Mouse (Mus musculus) right cerebral cortex, adult 2 months (tissue): Measurements from ENCODE around the gene Ostn.
"Not testable (repeated sequence)": the region's sequence is repeated elsewhere in the genome, so short reads cannot be mapped to it uniquely, and the experiment has no call there.

Experiments
- DNase-seq, 2 experiments: peaks; one replicate each; pipeline ENCODE4 v3.0.0; 2021 to 2022; ENCODE audit warnings: low spot score in 2 of 2

The Ostn gene

DNA sequence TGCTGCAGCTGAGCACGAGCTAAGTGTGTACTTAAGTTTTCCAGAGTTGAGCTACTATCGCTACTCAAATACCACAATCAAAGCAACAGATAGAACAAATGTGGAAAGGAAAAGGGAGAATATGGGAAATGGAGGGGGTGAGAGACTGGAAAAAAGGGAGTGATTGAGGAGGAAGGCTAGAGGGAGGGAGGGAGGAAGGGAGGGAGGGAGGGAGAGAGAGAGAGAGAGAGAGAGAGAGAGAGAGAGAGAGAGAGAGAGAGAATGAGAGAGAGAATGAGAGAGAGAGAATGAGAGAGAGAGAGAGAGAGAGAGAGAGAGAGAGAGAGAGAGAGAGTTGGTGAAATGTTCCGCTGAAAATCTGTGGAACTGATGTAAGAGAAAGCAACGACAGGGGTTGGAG is at the start of gene Ostn:
Ostn (plus strand) TSS at position 301 of the 400 bp plus-strand sequence.
- DNase-seq: not testable (repeated sequence)

DNA sequence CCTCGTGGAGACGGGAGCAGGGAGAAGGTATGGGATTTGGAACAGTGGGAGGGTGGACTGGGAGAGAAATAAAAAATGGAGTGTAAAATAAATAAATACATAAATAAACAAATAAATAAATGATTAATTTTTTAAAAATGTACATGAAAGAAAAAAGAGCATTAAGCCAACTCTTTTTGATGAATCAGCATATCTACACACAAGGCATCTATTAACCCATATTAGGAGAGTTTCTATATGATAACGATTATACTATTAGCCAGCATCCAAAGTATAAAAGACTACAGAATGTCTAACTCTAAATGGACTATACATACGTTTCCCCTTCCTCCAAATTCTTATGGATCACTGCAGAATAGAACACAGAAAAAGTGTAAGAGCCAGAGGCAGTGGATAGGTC is 38.5 kb upstream of the Ostn start:
- DNase-seq: no peak

DNA sequence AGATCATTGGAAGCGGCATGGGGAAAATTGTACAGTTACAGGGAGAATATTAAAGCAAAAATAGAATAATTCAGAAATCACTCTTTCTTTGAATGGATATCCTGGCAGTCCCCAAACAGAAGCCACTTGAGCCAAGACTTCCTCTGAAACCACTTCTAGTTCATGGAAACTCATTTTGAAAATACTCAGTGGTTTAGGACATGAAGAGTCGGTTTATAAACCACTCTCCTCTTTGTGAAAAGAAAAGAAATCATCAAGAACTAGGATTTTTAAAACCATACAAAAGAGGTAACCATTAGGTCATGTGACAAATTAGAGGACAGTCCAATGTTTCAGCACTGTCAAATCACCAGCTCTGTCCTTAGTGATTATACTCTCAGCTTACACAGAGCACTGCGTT is 19.9 kb upstream of the Ostn start:
- no peak for DNase-seq

DNA sequence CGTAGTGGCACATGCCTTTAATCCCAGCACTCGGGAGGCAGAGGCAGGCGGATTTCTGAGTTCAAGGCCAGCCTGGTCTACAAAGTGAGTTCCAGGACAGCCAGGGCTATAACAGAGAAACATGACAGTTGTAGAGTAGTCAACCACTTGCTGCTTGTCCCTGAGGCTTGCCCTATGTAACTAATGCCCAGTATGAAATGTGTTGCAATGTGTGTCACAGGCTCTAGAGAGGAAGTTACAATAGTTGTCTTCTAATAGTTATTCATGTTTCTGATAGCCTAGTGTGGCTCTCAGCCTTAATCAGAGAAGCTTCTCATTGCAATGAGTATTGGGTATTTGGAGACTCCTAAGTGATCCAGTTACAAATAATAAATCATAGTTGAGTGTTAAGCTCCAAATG is 10.8 kb upstream of the Ostn start:
- DNase-seq: no peak

DNA sequence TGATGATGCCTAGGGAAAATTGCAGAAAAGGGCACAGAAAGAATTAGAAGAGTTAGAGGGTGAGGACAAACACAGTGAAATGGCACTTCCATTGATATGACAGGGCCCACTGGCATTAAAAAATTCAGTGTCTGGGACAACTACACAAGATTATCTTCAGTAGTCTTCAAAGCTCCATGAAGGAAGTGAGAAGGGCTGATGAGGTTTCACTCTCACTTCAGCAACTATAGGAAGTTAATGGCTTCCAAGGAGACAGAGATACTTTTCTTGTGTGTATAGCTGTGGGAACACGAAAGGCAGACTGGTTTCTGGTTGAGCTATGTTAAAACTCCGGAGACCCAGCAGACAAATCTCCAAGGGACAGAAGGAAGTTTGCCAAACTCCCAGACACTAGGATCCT is 10.4 kb upstream of the Ostn start:
- no peak for DNase-seq

DNA sequence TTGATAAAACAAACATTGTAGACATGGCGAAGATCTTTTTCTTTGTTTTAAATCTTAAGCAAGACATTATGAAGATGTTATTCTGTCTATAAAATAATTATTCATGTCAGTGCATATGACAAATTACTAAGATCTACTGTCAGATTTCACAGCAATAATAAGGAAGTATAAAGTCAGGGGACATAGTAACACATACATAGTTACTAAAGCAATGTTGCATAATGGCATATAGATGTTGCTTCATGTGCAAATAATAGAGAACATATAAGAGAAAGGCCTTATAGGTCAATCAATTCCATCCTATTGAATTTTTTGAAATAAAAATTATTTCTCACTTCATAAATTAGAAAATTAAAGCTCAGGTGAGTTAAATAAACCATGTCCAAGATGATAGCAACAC is 11.8 kb downstream of the Ostn start:
- no peak for DNase-seq

DNA sequence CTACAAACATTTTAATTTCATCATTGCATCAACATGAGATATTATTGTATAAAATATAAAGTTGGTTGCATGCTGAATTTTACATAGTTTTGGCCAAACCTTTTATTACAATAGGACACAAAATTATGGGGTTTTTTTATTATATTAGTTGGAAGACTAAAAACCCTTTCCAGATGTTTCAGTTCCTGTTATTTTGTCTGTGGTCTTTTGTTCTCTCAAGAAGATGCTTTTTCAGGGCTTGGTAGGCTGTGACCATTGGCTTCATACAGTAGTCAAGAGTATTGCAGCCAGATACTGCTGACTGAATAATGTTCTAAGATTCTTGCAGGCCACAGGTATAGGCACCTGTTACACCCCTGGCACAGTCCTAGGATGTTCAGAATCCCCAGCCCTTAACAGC is 14.8 kb downstream of the Ostn start:
- DNase-seq: no peak

DNA sequence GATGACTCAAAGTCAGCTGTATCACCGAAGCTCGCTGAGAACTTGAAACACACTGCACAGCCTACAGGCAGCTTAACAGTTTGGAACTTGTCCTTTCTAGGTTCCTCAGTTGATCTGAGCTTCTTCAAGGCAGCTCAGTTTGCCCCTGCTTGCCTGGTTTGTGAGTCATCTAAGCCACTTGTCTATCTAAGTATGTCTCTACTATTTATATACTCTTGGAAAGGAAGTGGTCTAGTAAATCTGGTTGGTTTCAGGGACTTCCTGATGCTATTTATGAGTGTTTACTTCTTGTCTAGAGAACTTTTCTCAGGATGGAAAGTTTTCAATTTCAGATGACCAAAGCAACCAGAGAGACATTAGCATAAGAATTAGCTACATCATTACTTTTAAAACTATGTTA is 19.2 kb downstream of the Ostn start:
- no peak for DNase-seq

DNA sequence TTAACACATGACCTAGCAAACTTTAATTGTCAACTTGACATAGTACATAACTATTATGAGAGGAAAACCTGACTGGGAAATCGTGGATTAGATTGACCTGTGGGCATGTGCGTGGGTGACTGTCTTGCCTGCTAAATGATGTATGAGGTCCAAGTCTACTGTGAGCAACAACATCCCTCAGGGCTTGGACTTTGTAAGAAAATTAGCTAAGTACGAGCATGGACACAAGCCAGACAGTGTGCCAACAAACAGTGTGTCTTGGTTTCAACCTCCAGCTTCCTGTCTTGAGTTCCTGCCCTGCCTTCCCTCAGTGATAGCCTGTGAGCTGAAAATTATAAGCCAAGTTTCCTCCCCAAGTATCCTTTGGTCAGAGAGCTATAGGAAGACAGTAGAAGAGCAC is 40.2 kb downstream of the Ostn start:
- no peak for DNase-seq

DNA sequence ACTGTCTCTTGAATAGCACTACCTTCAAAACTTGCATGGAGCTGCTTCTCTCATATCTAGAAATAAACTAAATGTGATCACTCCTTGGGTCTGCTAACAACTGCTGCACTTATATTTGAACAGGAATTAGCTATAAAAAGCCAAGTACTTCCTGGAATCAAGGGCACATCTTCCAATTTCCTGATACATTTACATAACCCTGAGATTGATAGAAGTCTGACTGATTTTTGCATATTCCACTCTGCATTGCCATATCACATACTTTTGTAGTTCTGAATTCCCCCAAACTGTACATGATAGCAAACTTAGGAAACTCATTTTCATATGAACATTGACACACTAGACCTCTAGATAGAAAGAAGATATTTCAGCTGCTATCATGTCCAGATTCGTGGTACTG is 41.1 kb downstream of the Ostn start:
- no peak for DNase-seq

DNA sequence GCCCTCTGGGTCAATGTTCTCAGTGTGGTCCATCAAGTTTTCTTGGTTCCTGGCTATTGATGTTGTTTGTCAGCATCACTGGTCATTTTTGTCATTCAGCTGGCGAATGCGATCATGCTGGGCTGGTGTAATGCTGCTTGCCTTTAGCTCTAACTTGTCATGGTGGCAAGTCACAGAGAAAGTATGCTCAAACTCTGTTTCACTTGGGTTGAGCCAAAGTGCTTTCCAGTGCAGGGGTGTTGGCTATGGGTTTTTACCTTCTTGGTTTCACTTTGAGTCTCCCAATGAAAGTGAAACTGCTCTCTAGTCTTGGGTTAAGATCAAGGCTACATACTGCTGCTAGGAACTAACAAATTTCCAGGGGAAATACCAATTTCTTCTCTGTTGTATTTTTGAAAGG is 41.9 kb downstream of the Ostn start:
- no peak for DNase-seq

DNA sequence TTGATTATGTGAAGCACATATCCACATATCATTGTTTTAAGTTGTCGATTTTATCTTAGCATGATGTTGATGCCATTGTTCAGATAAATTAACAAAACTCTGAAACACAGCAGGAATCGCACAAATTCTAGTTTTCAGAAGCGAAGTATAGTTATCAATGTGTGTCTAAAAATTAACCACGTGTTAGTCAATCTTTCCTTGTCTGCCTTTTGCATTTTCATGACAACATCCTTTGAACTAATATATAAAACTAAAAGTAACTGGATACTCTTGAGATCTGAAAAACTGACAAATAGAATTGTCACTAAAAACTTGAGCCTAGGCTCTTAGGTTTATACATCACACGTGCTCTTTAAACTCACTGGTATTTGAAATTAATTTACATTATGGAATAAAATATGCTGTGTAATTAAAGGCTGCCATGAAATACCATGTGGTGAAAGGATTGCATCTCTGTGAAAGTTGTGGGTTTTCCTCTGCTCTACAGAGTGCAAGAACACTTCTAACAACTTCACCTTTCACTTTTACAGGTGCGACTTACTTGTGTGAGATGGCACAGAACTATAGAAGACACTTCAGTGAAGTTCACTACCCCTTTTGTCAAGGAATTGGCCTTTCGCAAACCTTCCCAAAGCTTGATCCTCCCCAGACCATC is 42.7 kb downstream of the Ostn start:
- DNase-seq: no peak

DNA sequence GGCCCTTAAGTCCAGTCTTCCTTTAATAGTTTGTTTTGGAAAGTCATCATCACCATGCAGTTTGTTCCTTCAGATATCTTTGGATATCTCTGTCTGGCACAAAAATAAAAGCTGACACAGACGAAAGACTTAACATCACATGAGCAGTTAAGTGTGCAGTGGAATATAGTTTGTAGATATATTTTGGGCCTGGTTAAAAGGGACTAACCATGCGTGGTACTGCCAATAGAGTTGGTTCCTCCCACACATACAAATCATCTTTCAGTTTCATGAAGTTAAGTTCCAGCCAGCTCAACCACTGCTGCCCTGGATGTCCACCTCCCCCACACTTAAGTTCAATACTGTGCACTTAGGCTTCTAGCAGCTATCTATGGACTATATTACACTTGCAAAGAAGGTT is 47.2 kb downstream of the Ostn start:
- peak in 1 of 2 experiments; percentile 3 for DNase-seq

DNA sequence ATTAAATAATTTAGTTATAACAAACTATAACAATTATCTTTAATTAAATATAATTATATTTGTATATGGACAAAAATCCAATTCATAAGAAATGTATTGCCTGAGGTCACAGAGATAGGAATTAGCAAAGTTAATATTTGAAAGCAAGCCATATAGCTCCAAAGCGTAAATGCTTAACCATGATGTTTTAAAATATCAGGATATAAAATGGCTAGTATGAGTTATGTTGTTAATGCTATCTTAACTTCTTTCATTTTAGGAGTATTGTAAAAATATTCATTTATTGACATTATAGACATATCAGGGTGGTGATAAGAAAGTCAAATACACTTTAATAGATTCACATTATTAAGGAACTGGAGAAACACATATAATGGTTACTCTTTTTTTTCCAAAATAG is 52.8 kb downstream of the Ostn start:
- no peak for DNase-seq

DNA sequence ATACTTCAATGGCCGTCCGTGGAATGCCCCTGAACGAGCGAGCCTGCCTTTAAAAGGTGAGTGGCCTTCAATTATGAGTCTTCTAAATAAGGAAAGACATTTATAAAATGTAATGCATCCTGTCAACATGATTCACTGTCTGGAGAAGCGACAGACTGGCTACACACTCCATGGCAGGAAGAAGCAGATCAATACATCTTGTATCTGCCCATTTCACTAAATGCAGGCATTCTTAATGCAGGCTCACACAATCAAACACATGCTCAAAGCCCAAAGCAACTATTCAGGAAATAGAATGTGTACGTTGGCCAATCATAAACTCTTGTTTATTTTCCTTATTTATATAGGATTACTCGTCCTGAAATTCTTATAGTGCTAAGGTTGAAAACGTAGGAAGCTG is 62.9 kb downstream of the Ostn start, which contains the start of gene Uts2b:
Uts2b (minus strand) TSS at position 49 of the 400 bp plus-strand sequence.
- DNase-seq: no peak

DNA sequence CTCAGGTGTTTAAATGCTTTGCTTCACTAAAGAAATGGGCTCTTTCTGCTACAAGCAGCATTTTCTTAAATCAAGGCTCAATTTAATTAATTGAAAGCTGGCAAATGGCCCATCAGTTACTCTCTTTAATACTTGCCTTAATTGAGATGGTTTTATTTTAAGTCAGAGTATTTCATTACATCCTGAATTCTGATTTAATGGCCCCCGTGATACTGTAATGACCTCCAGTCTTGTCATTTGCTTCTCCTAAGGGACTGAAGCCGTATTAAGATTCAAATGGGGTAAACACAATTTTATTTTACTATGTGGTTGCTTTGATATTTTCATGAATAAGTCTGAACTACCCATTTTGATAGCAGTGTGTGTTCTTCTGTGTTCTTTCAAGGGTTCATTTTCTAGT is 63.4 kb downstream of the Ostn start:
- DNase-seq: no peak

DNA sequence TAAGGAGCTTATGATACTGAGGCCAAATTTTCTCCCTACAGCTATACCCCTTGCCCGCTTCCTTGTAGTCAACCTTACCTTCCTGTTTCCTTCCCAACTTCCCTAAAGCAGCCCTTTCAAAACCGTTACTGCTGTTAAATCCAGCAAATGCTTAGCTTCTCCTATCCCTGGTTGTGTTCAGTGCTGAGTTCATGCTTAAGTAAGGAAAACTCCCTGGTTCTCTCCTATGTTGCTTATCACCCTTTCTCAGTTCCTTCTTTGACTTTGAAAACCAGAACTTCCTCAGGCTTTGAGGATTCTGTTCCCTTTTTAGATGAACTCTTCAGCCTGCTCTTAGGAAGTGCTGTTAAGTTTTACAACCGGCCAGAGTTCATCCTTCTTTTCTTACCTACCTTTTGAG is 66.8 kb downstream of the Ostn start:
- DNase-seq: no peak

DNA sequence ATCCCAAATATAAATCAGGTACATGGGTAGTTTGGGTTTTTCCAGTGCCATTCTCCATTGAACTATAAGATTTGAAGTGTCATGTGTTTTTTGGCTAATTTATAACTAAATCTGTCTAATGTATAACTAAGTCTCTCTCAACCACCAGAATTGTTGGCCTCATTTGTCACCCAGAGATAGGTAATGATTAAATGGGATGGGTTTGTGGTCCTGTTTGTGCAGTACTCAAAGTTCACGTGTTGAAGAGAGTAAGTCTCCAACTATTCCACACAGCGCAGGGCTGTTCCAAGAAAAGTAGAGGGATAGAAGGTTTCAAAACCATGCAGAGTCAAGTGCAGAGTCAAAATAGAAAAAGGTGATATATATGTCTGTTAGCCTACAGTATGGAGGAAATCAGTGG is 68.0 kb downstream of the Ostn start:
- no peak for DNase-seq

DNA sequence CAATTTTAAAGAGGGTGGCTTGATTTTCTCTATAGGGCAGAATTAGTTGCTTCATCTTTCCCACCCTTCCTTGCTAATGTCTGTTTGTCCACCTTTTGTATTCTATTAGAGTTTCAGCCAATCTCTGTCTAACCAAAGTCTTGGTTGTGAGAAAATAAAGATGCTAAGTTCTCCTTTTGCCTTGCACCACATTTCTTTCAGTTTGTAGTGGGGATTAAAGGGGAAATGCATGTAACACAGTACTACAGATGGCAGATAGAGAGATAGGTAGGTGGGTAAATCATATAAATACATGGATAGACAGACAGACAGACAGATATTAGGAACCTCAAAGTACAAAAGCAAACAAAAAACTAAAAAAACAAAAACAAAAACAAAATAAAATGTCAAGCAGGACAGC is 69.3 kb downstream of the Ostn start:
- DNase-seq: no peak

DNA sequence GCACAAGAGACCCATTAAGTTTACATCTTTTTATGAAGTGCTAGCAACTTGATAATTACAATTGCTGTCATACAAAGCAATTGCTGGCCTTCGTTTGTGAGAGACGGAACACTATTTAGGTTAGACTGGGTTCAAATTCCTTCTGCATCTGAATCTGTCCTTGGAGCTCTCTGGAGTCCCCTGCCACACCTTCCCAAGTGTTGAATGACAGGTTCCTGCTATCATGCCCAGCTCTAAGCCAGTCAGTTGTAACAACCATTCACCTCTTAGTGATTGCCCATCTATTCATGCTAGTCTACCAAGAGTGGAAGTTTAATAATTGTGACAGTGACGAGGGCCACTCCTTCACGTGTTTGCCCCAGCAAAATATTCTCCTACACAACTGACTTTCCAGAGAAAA is 74.9 kb downstream of the Ostn start:
- DNase-seq: no peak

DNA sequence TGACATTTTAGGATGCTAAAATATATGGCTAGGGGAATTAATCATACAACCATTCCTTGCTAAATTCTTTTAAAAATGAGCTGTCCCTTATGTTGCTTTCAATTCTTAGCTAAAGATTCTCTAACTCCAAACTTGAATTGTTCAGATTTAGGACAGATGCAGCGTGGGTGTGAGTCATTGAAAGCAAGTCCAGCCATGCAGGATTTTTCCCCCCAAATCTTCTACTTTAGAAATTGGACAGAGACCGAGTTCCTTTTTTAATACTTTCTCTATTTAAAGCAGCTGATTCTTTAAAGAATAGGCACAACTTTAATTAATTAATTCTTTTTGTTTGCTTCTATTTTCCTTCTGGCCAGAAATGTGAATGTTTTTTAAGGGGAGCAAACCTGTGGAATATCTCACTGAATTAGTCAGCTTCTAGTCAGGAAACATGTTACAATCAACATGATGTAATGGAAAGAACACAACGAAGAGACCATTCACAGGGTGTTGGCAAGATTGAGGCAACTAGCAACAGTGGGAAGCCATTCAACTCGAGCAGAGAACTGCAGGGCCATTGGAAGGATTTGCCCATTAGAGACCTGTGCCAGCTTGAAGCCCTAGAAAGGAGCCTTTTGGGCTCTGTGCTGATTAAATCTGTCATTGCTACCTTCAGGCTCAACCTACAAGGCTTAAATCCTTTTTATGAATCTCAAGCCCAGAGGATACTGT is 77.8 kb downstream of the Ostn start:
- peak; percentile 36 to 62 for DNase-seq

DNA sequence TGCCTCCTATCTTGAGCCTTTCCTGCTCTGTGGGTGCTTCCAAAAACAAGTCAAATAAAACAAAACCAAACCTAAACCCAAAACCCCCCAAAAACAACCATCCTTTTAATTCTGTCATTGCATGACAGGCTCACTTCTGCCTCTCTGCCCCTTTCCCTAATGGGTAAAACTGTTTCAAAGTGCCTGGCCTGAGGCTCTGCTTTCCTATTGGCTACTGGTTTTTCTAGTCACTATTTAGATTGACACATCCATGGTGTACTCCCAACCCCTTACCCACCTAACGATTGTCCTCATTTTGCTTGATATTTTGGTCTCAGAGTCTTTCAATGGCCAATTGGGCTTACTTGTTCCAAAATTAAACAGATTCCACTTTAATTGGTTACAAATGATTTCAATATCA is 78.4 kb downstream of the Ostn start:
- DNase-seq: no peak

DNA sequence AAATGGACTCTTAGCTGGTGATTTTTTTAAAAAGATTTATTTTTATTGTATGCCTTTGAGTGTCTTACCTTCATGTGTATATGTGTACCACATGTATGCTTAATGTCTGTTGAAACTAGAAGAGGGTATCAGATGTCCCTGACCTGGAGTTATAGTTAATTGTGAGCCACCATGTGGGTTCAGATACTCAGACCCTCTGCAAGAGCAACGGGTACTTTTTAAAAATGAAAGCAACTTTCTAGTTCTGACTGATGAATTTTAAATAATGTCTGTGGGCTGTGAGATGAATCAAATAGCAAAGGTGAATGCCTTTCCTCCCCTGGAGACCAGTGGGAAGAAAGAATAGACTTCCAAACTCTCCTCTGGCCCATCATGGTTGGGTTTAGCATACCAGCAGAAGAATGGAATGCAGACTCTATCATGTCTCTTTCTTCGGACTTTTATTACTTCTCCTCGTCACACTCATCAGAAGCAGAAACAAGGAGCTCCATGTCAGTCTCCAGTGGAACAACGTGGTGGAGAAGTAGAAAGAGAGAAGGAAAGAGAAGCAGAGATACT is 79.6 kb downstream of the Ostn start:
- no peak for DNase-seq
